Mouse (Mus musculus): ENCODE measurements around the gene Tmem107. TPM values are rescaled to one million over a fixed set of nuclear protein-coding genes. Genes with fewer than 3 reads are reported as not detected.
"Not testable (repeated sequence)": the region's sequence is repeated elsewhere in the genome, so short reads cannot be mapped to it uniquely, and the experiment has no call there.

Gene Tmem107
- total RNA-seq, 2 experiments from 2014 or later = 18.6 to 40.6 TPM

GRCm38 (mm10) chr11:69092386-69092751 lies 21.8 kb downstream of the Tmem107 start:
- ATAC-seq (replicated peaks; ENCODE audit: poor library complexity) = no peak

GRCm38 (mm10) chr11:69092871-69093270 lies 22.3 kb downstream of the Tmem107 start:
- no peak for ATAC-seq (replicated peaks; ENCODE audit: poor library complexity)

GRCm38 (mm10) chr11:69093856-69094255 lies 23.2 kb downstream of the Tmem107 start:
- ATAC-seq (replicated peaks; ENCODE audit: poor library complexity) = not testable (repeated sequence)

GRCm38 (mm10) chr11:69094697-69095429 lies 24.3 kb downstream of the Tmem107 start, which contains the start of gene Per1:
Per1 (plus strand) TSS chr11:69095217.
- ATAC-seq (replicated peaks; ENCODE audit: poor library complexity) = peak; percentile 55

- ATAC-seq (replicated peaks; ENCODE audit: poor library complexity) = no peak
These were observed 25.1 kb downstream of the Tmem107 start for GRCm38 (mm10) chr11:69095511-69096231.

GRCm38 (mm10) chr11:69096360-69096986 lies 25.9 kb downstream of the Tmem107 start:
- ATAC-seq (replicated peaks; ENCODE audit: poor library complexity) = no peak

GRCm38 (mm10) chr11:69096987-69097900 lies 26.6 kb downstream of the Tmem107 start:
- ATAC-seq (replicated peaks; ENCODE audit: poor library complexity) = peak; percentile 44

- no peak for ATAC-seq (replicated peaks; ENCODE audit: poor library complexity)
These were observed 27.6 kb downstream of the Tmem107 start for GRCm38 (mm10) chr11:69098039-69098761.

- ATAC-seq (replicated peaks; ENCODE audit: poor library complexity) = peak; percentile 40
These were observed 28.1 kb downstream of the Tmem107 start for GRCm38 (mm10) chr11:69098762-69099091.

GRCm38 (mm10) chr11:69099177-69099914 lies 28.7 kb downstream of the Tmem107 start:
- ATAC-seq (replicated peaks; ENCODE audit: poor library complexity) = no peak

- peak; percentile 37 for ATAC-seq (replicated peaks; ENCODE audit: poor library complexity)
These were observed 29.3 kb downstream of the Tmem107 start for GRCm38 (mm10) chr11:69099915-69100345.

GRCm38 (mm10) chr11:69100639-69101360 lies 30.2 kb downstream of the Tmem107 start:
- no peak for ATAC-seq (replicated peaks; ENCODE audit: poor library complexity)

- ATAC-seq (replicated peaks; ENCODE audit: poor library complexity) = no peak
These were observed 31.2 kb downstream of the Tmem107 start for GRCm38 (mm10) chr11:69101604-69102402.

- ATAC-seq (replicated peaks; ENCODE audit: poor library complexity) = no peak
These were observed 31.8 kb downstream of the Tmem107 start for GRCm38 (mm10) chr11:69102403-69102725.

- ATAC-seq (replicated peaks; ENCODE audit: poor library complexity) = no peak
These were observed 32.5 kb downstream of the Tmem107 start for GRCm38 (mm10) chr11:69103121-69103520.

GRCm38 (mm10) chr11:69103531-69104435 lies 33.2 kb downstream of the Tmem107 start:
- no peak for ATAC-seq (replicated peaks; ENCODE audit: poor library complexity)

GRCm38 (mm10) chr11:69104487-69104886 lies 33.9 kb downstream of the Tmem107 start:
- no peak for ATAC-seq (replicated peaks; ENCODE audit: poor library complexity)

All from megakaryocyte progenitor cell, adult 5-6 weeks (primary cell).